Mouse (Mus musculus) brain, adult 10 weeks (tissue): ENCODE results near the gene Kdm8. TPM values are rescaled to one million over a fixed set of nuclear protein-coding genes. Genes with fewer than 3 reads are reported as not detected.

Experiments
- polyA plus RNA-seq: library from polyadenylated mRNA; stranded (reverse); fragments of 350-450 nt; fragmentation: Illumina TruSeq; extraction: RNeasy Lipid Tissue Mini Kit (QIAGEN cat#74804); gene quantifications from one replicate; pipeline ENCODE4 v1.2.3, GENCODE M21; 2015; ENCODE audit warnings: low read depth, low replicate concordance

Kdm8 gene
- 4.7 TPM for polyA plus RNA-seq

GRCm38 (mm10) chr7:125444464-125445401 is at the start of gene Kdm8:
Gene Kdm8 (plus strand): TSS chr7:125444676.

DNA sequence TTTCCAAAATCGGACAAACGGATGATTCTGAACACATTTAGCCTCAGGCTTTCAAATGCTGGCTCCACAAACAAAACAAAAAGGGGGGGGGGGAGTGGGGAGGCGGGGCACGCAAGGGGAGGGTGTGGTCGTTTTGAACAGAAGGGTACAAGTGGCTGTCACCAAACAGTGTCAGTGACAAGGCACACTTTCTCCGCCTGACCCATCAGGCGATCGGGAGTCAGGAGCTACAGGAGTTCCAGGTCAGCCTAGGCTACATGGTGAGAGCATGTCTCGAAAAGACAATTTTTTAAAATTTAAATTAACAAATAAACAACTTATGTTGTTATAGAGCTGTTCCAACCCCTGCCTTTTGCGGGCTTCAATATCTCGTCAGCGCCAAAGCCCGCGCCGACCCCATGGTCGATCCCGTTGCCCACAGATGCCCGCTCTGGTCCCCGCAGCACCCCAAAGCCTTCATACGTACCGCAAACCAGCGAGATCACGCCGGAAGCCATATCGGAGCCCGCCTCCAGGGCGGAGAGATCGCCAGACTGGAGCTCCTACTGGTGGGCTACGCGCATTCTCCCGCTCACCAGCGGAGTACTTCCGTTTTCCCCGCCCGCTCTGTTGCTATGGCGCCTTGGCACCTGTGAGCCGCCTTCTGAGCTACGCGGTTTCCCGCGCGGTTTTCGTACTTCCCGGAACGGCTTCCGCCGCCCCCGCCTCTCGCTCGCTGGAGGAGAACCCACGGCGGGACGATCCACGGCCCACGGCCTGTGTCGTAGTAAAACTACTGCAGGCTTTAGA is 46.7 kb downstream of the Kdm8 start, which contains the start of gene Nsmce1:
Nsmce1 (minus strand) TSS at position 650 of the 789 bp plus-strand sequence.

Other genes starting within 250 kb of the Kdm8 start
- 30.0 TPM for gene Nsmce1, start 46.9 kb downstream of the Kdm8 start, polyA plus RNA-seq
- 5.5 TPM for gene Il4ra, start 107.4 kb downstream of the Kdm8 start, polyA plus RNA-seq
- gene Il21r, start 158.8 kb downstream of the Kdm8 start, polyA plus RNA-seq: 1.5 TPM